Mouse (Mus musculus): ENCODE data around the gene Pcnx3.

DNA sequence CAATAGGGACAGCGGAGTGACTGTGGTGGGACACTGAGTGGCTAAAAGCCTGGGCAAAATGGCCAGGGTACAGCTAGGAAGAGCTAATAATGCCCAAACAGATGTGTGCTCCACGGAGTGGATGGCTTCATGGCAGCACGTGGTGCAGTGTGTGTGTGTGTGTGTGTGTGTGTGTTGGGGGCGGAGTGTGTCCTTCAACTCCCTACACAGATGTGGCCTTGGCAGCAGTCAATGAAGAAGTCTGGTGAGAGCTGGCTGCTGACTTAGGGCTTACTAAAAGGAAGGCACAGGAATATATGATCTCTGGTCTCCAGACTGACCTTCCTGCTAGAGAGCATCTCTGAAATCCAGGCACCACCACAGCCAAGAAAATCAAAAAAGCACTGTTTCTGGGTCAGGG, 20.3 kb downstream of the Pcnx3 start:
- no peak for TF ChIP-seq CTCF (IDR thresholded peaks at IDR 0.05; ENCODE audit: control insufficient read depth, insufficient read depth, insufficient read length)
- no peak for TF ChIP-seq MAX (IDR thresholded peaks at IDR 0.05)
- no peak for TF ChIP-seq MYOD1 (IDR thresholded peaks at IDR 0.05; ENCODE audit: control insufficient read depth, insufficient read length, low read depth)
- no peak for TF ChIP-seq USF1 (IDR thresholded peaks at IDR 0.05; ENCODE audit: low read depth)
